19 mouse cellular contexts compared by ENCODE assay signal in genomic region chr5:137318570-137318969, GRCm38 (mm10). TPM values are rescaled to one million over a fixed set of nuclear protein-coding genes. Genes with fewer than 3 reads are reported as not detected.
DNase-seq lines count a peak whose midpoint lies in the region; ATAC-seq and TF ChIP-seq lines count a peak whose summit lies in the region.
"Had no signal": no experiment of that assay in that cellular context is flagged by ENCODE, and none has a peak within 500 bp of the region (broad histone marks: within the 10 kb centered on the region; RNA-seq: fewer than 3 reads in every experiment).

No protein-coding gene starts in this region.

- 75% methylated on average over 1 of the region's 1 CpGs for WGBS in kidney, embryonic 15.5 days
- 52% methylated on average over 1 of the region's 1 CpGs for WGBS in liver, adult 2 months
- WGBS in hindbrain, embryonic 16.5 days: 88% methylated on average over 1 of the region's 1 CpGs

- no peak overlapping the region for H3K27ac ChIP-seq in kidney, embryonic 15.5 days
- no peak overlapping the region for H3K27ac ChIP-seq in liver, adult 2 months (replicated peaks; ENCODE audit: insufficient read depth, low read depth, low read length)
- no peak overlapping the region for H3K27ac ChIP-seq in hindbrain, embryonic 16.5 days (ENCODE audit: low read depth, low read length)
- H3K27ac ChIP-seq: embryonic facial prominence, embryonic 13.5 days; forebrain, embryonic 13.5 days; heart, adult 2 months; heart, embryonic 15.5 days had no signal

- H3K9me3 ChIP-seq in kidney, embryonic 15.5 days (replicated peaks): no peaks in the 10 kb centered on the region
- no peaks in the 10 kb centered on the region for H3K9me3 ChIP-seq in hindbrain, embryonic 16.5 days (ENCODE audit: control insufficient read depth, low read length)
- H3K9me3 ChIP-seq: embryonic facial prominence, embryonic 13.5 days; forebrain, embryonic 13.5 days; heart, embryonic 15.5 days had no signal

- ATAC-seq in kidney, embryonic 15.5 days (replicated peaks; ENCODE audit: low FRiP score): no peak
- ATAC-seq in hindbrain, embryonic 16.5 days: no peak
- ATAC-seq: forebrain, embryonic 13.5 days; forebrain, postnatal 0 days had no signal

- H3K4me1 ChIP-seq in kidney, embryonic 15.5 days: peaks cover 17% of the 10 kb centered on the region
- peaks cover 6% of the 10 kb centered on the region; the same call in 1 of the 2 replicates for H3K4me1 ChIP-seq in liver, adult 2 months (ENCODE audit: control insufficient read depth, insufficient read depth, low read length)
- peaks cover 14% of the 10 kb centered on the region for H3K4me1 ChIP-seq in hindbrain, embryonic 16.5 days (ENCODE audit: control insufficient read depth, insufficient read depth, low read depth, low read length)

- H3K27me3 ChIP-seq in kidney, embryonic 15.5 days: no peaks in the 10 kb centered on the region
- no peaks in the 10 kb centered on the region for H3K27me3 ChIP-seq in liver, adult 2 months (ENCODE audit: control insufficient read depth, insufficient read depth, low read length)
- no peaks in the 10 kb centered on the region for H3K27me3 ChIP-seq in hindbrain, embryonic 16.5 days (replicated peaks; ENCODE audit: control insufficient read depth, insufficient read depth, low read length)
- H3K27me3 ChIP-seq: embryonic facial prominence, embryonic 13.5 days; forebrain, embryonic 13.5 days; heart, embryonic 15.5 days had no signal

- peaks cover 57% of the 10 kb centered on the region for H3K36me3 ChIP-seq in kidney, embryonic 15.5 days
- peaks cover 6% of the 10 kb centered on the region; the same call in 1 of the 2 replicates for H3K36me3 ChIP-seq in liver, adult 2 months (ENCODE audit: control insufficient read depth, insufficient read depth, low read length)
- peaks cover 21% of the 10 kb centered on the region for H3K36me3 ChIP-seq in hindbrain, embryonic 16.5 days (ENCODE audit: control insufficient read depth, insufficient read depth, low read length)

- peaks cover 3% of the 10 kb centered on the region; the same call in 1 of the 2 replicates for H3K79me2 ChIP-seq in liver, adult 2 months (ENCODE audit: control insufficient read depth, insufficient read depth, low read length)

- no peak overlapping the region for H3K4me3 ChIP-seq in kidney, embryonic 15.5 days (replicated peaks)
- no peak overlapping the region for H3K4me3 ChIP-seq in liver, adult 2 months (ENCODE audit: insufficient read depth, low read depth, low read length)
- H3K4me3 ChIP-seq in hindbrain, embryonic 16.5 days (ENCODE audit: low read length): no peak overlapping the region
- H3K4me3 ChIP-seq: embryonic facial prominence, embryonic 13.5 days; forebrain, embryonic 13.5 days; heart, adult 2 months; heart, embryonic 15.5 days had no signal

- DNase-seq in kidney, adult 11 months: peak; percentile 67
- peak; percentile 33 for DNase-seq in liver, adult 2 months (ENCODE audit: extremely low read depth, low read depth, low spot score)
- DNase-seq in liver: no peak
- peak; percentile 64 to 65 for DNase-seq in kidney, postnatal 25 days
- DNase-seq in lung, adult 18-20 months: no peak
- DNase-seq: adrenal gland, postnatal 10 days; cerebellum, adult 18-20 months; cerebellum, adult 9-11 months; cerebellum, postnatal 36 days; forebrain, postnatal 0 days; gastrocnemius, postnatal 14 days; heart, adult 2 months; heart, postnatal 14 days had no signal

- no peak for TF ChIP-seq CTCF in liver, adult 2 months (IDR thresholded peaks at IDR 0.05; ENCODE audit: low read depth, low read length)

- H3K4me2 ChIP-seq in kidney, embryonic 15.5 days: no peak overlapping the region
- H3K4me2 ChIP-seq in hindbrain, embryonic 16.5 days (ENCODE audit: low read length): no peak overlapping the region
- H3K4me2 ChIP-seq: embryonic facial prominence, embryonic 13.5 days; forebrain, embryonic 13.5 days; heart, embryonic 11.5 days; heart, embryonic 15.5 days had no signal

- no peak for TF ChIP-seq POLR2A in liver, adult 2 months (IDR thresholded peaks at IDR 0.05; ENCODE audit: extremely low read depth, insufficient read depth, low read length)

- H3K9ac ChIP-seq in kidney, embryonic 15.5 days: no peak overlapping the region
- H3K9ac ChIP-seq in liver, adult 2 months (ENCODE audit: low read depth, low read length): no peak overlapping the region
- H3K9ac ChIP-seq in hindbrain, embryonic 16.5 days (ENCODE audit: low read depth, low read length): no peak overlapping the region
- H3K9ac ChIP-seq: embryonic facial prominence, embryonic 13.5 days; forebrain, embryonic 13.5 days; forebrain, postnatal 0 days; heart, embryonic 15.5 days had no signal

RNA-seq across cellular contexts. Expression of gene Trip6, which starts 4.4 kb away (rescaled TPM):
- 77.9 and 87.5 TPM in 2 replicates for polyA plus RNA-seq in kidney, embryonic 15.5 days (2015; fragmentation: Nextera tagmentation; extraction: Ambion mirVana)
- 5.8 and 6.5 TPM in 2 replicates for total RNA-seq in liver, adult 2 months (2014; rRNA removed)
- 14.7 and 25.0 TPM in 2 replicates for polyA plus RNA-seq in liver, adult 2 months (2012; rRNA removed)
- polyA plus RNA-seq in hindbrain, embryonic 16.5 days (2015; fragmentation: Nextera tagmentation; extraction: Ambion mirVana): 13.2 and 17.3 TPM in 2 replicates

RNA-seq across cellular contexts. Expression of gene Srrt, which starts 11.1 kb away (rescaled TPM):
- polyA plus RNA-seq in kidney, embryonic 15.5 days (2015; fragmentation: Nextera tagmentation; extraction: Ambion mirVana): 141 and 158 TPM in 2 replicates
- total RNA-seq in liver, adult 2 months (2014; rRNA removed): 20.7 and 25.2 TPM in 2 replicates
- polyA plus RNA-seq in liver, adult 2 months (2012; rRNA removed): 36.2 and 61.5 TPM in 2 replicates
- polyA plus RNA-seq in hindbrain, embryonic 16.5 days (2015; fragmentation: Nextera tagmentation; extraction: Ambion mirVana): 88.1 and 100 TPM in 2 replicates

RNA-seq across cellular contexts. Expression of gene Slc12a9, which starts 14.8 kb away (rescaled TPM):
- polyA plus RNA-seq in kidney, embryonic 15.5 days (2015; fragmentation: Nextera tagmentation; extraction: Ambion mirVana): 14.2 and 16.0 TPM in 2 replicates
- total RNA-seq in liver, adult 2 months (2014; rRNA removed): 4.0 and 4.7 TPM in 2 replicates
- 11.9 and 20.3 TPM in 2 replicates for polyA plus RNA-seq in liver, adult 2 months (2012; rRNA removed)
- 24.5 and 26.7 TPM in 2 replicates for polyA plus RNA-seq in hindbrain, embryonic 16.5 days (2015; fragmentation: Nextera tagmentation; extraction: Ambion mirVana)

RNA-seq across cellular contexts. Expression of gene Ufsp1, which starts 24.1 kb away (rescaled TPM):
- polyA plus RNA-seq in kidney, embryonic 15.5 days (2015; fragmentation: Nextera tagmentation; extraction: Ambion mirVana): 5.9 and 7.3 TPM in 2 replicates
- total RNA-seq in liver, adult 2 months (2014; rRNA removed): 1.1 and 1.4 TPM in 2 replicates
- 6.3 and 7.9 TPM in 2 replicates for polyA plus RNA-seq in liver, adult 2 months (2012; rRNA removed)
- 25.5 and 29.6 TPM in 2 replicates for polyA plus RNA-seq in hindbrain, embryonic 16.5 days (2015; fragmentation: Nextera tagmentation; extraction: Ambion mirVana)

RNA-seq across cellular contexts. Expression of gene Ache, which starts 31.3 kb away (rescaled TPM):
- polyA plus RNA-seq in kidney, embryonic 15.5 days (2015; fragmentation: Nextera tagmentation; extraction: Ambion mirVana): 2.7 and 3.6 TPM in 2 replicates
- 0.28 and 0.34 TPM in 2 replicates for total RNA-seq in liver, adult 2 months (2014; rRNA removed)
- polyA plus RNA-seq in liver, adult 2 months (2012; rRNA removed): 0.36 and 0.55 TPM in 2 replicates
- polyA plus RNA-seq in hindbrain, embryonic 16.5 days (2015; fragmentation: Nextera tagmentation; extraction: Ambion mirVana): 86.8 and 102 TPM in 2 replicates

Comparison
In these comparisons a context has a peak if more than half of its experiments do, and no peak if none do; other contexts are left out.
1. DNase-seq: peak in kidney, adult 11 months (single experiment), liver, adult 2 months (single experiment) and kidney, postnatal 25 days (2 of 2); none in liver (single experiment) and lung, adult 18-20 months (0 of 2).